Mouse (Mus musculus) CH12.LX (cell line): ENCODE measurements around the gene Dmbx1. TPM values are rescaled to one million over a fixed set of nuclear protein-coding genes. Genes with fewer than 3 reads are reported as not detected.

Source experiments
- DNase-seq: peaks from one replicate; pipeline ENCODE4 v3.0.0-alpha.2; 2013; ENCODE audit errors: extremely low read depth
- H3K27ac ChIP-seq: 2 replicates; pipeline ENCODE4 v1.5.1; 2012; ENCODE audit warnings: low read depth, mild to moderate bottlenecking, control low read depth, moderate library complexity; ENCODE audit not compliant: insufficient read depth
- H3K27me3 ChIP-seq: replicated peaks from 2 replicates; pipeline ENCODE3; 2012; ENCODE audit warnings: inconsistent platforms
- H3K36me3 ChIP-seq, 2 experiments: replicated peaks in 1 of 2; 2 replicates each; pipeline versions ENCODE3 to v1.6.1; 2012; ENCODE audit warnings: inconsistent platforms in 1 of 2, low read length in 1 of 2, mild to moderate bottlenecking in 1 of 2, mixed read lengths in 1 of 2, moderate library complexity in 1 of 2; ENCODE audit not compliant: control insufficient read depth in 1 of 2, insufficient read depth in 1 of 2
- H3K4me1 ChIP-seq, 2 experiments: 2 replicates each; pipeline ENCODE4 v1.6.1; 2012; ENCODE audit warnings: inconsistent platforms in 1 of 2, moderate library complexity in 1 of 2; ENCODE audit not compliant: insufficient read depth in 2 of 2, control insufficient read depth in 1 of 2
- H3K4me2 ChIP-seq: 2 replicates; pipeline ENCODE4 v1.6.1; 2012; ENCODE audit warnings: low read depth, mild to moderate bottlenecking, control low read depth; ENCODE audit not compliant: poor library complexity, insufficient read depth, severe bottlenecking
- H3K4me3 ChIP-seq, 3 experiments: fragments of 150-350 bp in 1 of 3; sonication (generic) in 1 of 3; replicated peaks in 1 of 3; 2 replicates each; pipeline versions ENCODE3 to v1.5.1; 2011 to 2012; ENCODE audit warnings: low read depth in 2 of 3, low read length in 2 of 3, mild to moderate bottlenecking in 2 of 3, moderate library complexity in 2 of 3, control low read depth in 1 of 3, improper control_type of control experiment in 1 of 3, inconsistent platforms in 1 of 3, mixed read lengths in 1 of 3; ENCODE audit not compliant: poor library complexity in 1 of 3
- H3K79me2 ChIP-seq: replicated peaks from 2 replicates; pipeline ENCODE4 v1.6.1; 2012; ENCODE audit warnings: mild to moderate bottlenecking, moderate library complexity; ENCODE audit not compliant: control insufficient read depth, poor library complexity, insufficient read depth, severe bottlenecking; ENCODE audit errors: extremely low read depth
- H3K9ac ChIP-seq: 2 replicates; pipeline ENCODE4 v1.6.1; 2012; ENCODE audit warnings: low read depth, mild to moderate bottlenecking, control low read depth, moderate library complexity; ENCODE audit not compliant: insufficient read depth
- H3K9me3 ChIP-seq: replicated peaks from 2 replicates; pipeline ENCODE3; 2012; ENCODE audit warnings: low read length, inconsistent platforms, mixed read lengths
- BHLHE40 ChIP-seq: IDR thresholded peaks from 2 replicates; pipeline ENCODE4 v1.6.1; 2011; ENCODE audit warnings: mild to moderate bottlenecking, low read depth, low read length, improper control_type of control experiment
- CHD1 ChIP-seq: IDR thresholded peaks from 2 replicates; pipeline ENCODE4 v1.6.1; 2012; ENCODE audit warnings: low read depth, low read length, improper control_type of control experiment, inconsistent platforms
- GABPA ChIP-seq: IDR thresholded peaks from 2 replicates; pipeline ENCODE4 v1.6.1; 2012; ENCODE audit warnings: low read depth, low read length, improper control_type of control experiment, inconsistent platforms; ENCODE audit not compliant: insufficient replicate concordance
- HCFC1 ChIP-seq: IDR thresholded peaks from 2 replicates; pipeline ENCODE4 v1.6.1; 2012; ENCODE audit warnings: low read depth, mild to moderate bottlenecking, inconsistent platforms, low read length, improper control_type of control experiment
- JUND ChIP-seq: conservative IDR thresholded peaks from 2 replicates; pipeline ENCODE4 v1.6.1; 2011; ENCODE audit warnings: low read depth, low read length, improper control_type of control experiment
- MEF2A ChIP-seq: IDR thresholded peaks from 2 replicates; pipeline ENCODE4 v1.6.1; 2014; ENCODE audit warnings: low read depth, mild to moderate bottlenecking, inconsistent platforms, low read length, improper control_type of control experiment, borderline replicate concordance
- NELFE ChIP-seq: IDR thresholded peaks from 2 replicates; pipeline ENCODE4 v1.6.1; 2011; ENCODE audit warnings: low read depth, low read length, improper control_type of control experiment
- NRF1 ChIP-seq: IDR thresholded peaks from 2 replicates; pipeline ENCODE4 v1.6.1; 2014; ENCODE audit warnings: low read depth, mild to moderate bottlenecking, inconsistent platforms, low read length, improper control_type of control experiment, moderate library complexity
- POLR2A ChIP-seq: IDR thresholded peaks from 2 replicates; pipeline ENCODE4 v1.6.1; 2011; ENCODE audit warnings: low read depth, mild to moderate bottlenecking, improper control_type of control experiment, low read length
- POLR2AphosphoS2 ChIP-seq: IDR thresholded peaks from 2 replicates; pipeline ENCODE4 v1.6.1; 2011; ENCODE audit warnings: low read depth, low read length, improper control_type of control experiment
- RAD21 ChIP-seq: IDR thresholded peaks from 2 replicates; pipeline ENCODE4 v1.6.1; 2011; ENCODE audit warnings: low read depth, mild to moderate bottlenecking, low read length, improper control_type of control experiment, moderate library complexity
- SMC3 ChIP-seq: IDR thresholded peaks from 2 replicates; pipeline ENCODE4 v1.6.1; 2011; ENCODE audit warnings: low read depth, low read length, improper control_type of control experiment
- TBP ChIP-seq: conservative IDR thresholded peaks from 2 replicates; pipeline ENCODE4 v1.6.1; 2011; ENCODE audit warnings: low read depth, low read length, improper control_type of control experiment
- UBTF ChIP-seq: IDR thresholded peaks from 2 replicates; pipeline ENCODE4 v1.6.1; 2012; ENCODE audit warnings: low read depth, mild to moderate bottlenecking, inconsistent platforms, low read length, improper control_type of control experiment, moderate library complexity
- ZKSCAN1 ChIP-seq: IDR thresholded peaks from 2 replicates; pipeline ENCODE4 v1.6.1; 2012; ENCODE audit warnings: low read depth, inconsistent platforms, low read length, improper control_type of control experiment, borderline replicate concordance
- dilution Hi-C: fragments of 300-500 bp; cut with MboI; formaldehyde crosslinking; loops from 2 replicates; pipeline ENCODE4 v1.14.3; 2020; ENCODE audit warnings: low sequenced_read_pairs; ENCODE audit not compliant: extremely low pct_unique_long_range_greater_than_20kb, extremely low pct_ligation_motif_present
- in situ Hi-C: fragments of 300-500 bp; cut with MboI; formaldehyde crosslinking; loops from 3 replicates; pipeline ENCODE4 v1.14.3; 2019; ENCODE audit warnings: low sequenced_read_pairs, low pct_ligation_motif_present, low pct_unique_long_range_greater_than_20kb, mixed read lengths
- polyA plus RNA-seq: library from polyadenylated mRNA; unstranded; fragments of >175 nt; gene quantifications from 2 replicates; pipeline ENCODE4 v1.2.1, GENCODE M21; 2012; ENCODE audit warnings: low read depth; ENCODE audit not compliant: insufficient read length
- total RNA-seq, 2 experiments: library from RNA; depleted of rRNA; stranded (reverse); fragments of 300-350 nt in 1 of 2; fragments of >200 nt in 1 of 2; gene quantifications; 2 replicates each; pipeline ENCODE4 v1.2.3; 2012 to 2014

Dmbx1 gene
- total and polyA plus RNA-seq, 3 experiments = not detected

DNA sequence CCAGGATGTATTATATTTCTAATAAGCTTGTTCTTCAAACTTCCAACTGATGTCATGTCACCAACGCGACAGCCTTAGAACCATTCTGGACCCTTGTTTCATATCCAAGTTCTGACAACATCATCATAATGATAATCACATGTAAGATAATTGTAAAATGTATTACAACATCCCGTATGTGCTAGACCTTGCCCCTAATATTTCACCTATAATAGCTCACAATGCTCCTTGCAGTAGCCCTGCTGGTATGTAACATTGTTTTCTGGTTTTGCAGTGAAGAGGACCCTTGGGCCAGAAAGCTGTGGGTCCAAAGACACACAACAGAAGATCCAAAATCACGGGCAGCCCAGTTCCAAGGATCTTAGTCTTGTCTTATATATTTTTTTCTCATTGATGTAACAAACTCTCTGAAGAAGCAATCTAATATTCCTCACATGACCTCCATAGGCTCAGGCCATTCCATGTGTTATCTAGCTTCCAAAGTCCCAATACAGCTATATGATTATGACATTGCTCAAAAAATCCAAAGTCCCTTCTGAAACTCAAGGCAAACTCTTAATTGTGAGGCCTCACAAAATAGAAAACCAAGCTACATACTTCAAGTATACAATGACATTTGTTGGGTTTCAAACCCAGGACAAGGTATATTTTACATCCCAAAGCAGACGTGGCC, 48.3 kb upstream of the Dmbx1 start:
- dilution Hi-C loops (no loop called here), in situ Hi-C loops (no loop called here)
- H3K9ac ChIP-seq = no peak overlapping the region
- H3K36me3 ChIP-seq = no peaks in the 10 kb centered on the region
- H3K4me1 ChIP-seq = peaks cover 3 to 10% of the 10 kb centered on the region in 2 experiments; a peak in 2 of 4 replicates
- H3K79me2 ChIP-seq = no peaks in the 10 kb centered on the region
- no peak overlapping the region for H3K4me3 ChIP-seq
- peaks cover 3% of the 10 kb centered on the region for H3K27me3 ChIP-seq
- no peak for TF ChIP-seq POLR2AphosphoS2
- TF ChIP-seq ZKSCAN1 = no peak
- TF ChIP-seq SMC3 = no peak
- TF ChIP-seq POLR2A = no peak
- TF ChIP-seq JUND = no peak
- H3K27ac ChIP-seq = no peak overlapping the region
- no peak for DNase-seq
- no peak overlapping the region for H3K4me2 ChIP-seq
- peaks cover 13% of the 10 kb centered on the region for H3K9me3 ChIP-seq

GRCm38 (mm10) chr4:115987436-115987835, 47.7 kb upstream of the Dmbx1 start:
- H3K9ac ChIP-seq = no peak overlapping the region
- H3K4me2 ChIP-seq = no peak overlapping the region
- H3K9me3 ChIP-seq = peaks cover 13% of the 10 kb centered on the region
- in situ Hi-C loops (no loop called here), dilution Hi-C loops (no loop called here)
- H3K79me2 ChIP-seq = no peaks in the 10 kb centered on the region
- H3K27ac ChIP-seq = no peak overlapping the region
- TF ChIP-seq NRF1 (no peak), HCFC1 (no peak), NELFE (no peak), TBP (no peak), GABPA (no peak), JUND (no peak), BHLHE40 (no peak), UBTF (no peak), POLR2AphosphoS2 (no peak), RAD21 (no peak), CHD1 (no peak), MEF2A (no peak)
- no peak for DNase-seq
- H3K4me1 ChIP-seq = peaks cover 3 to 10% of the 10 kb centered on the region in 2 experiments; a peak in 2 of 4 replicates
- H3K27me3 ChIP-seq = peaks cover 3% of the 10 kb centered on the region
- no peak overlapping the region for H3K4me3 ChIP-seq
- no peaks in the 10 kb centered on the region for H3K36me3 ChIP-seq
